Mouse (Mus musculus) embryonic facial prominence, embryonic 12.5 days (tissue): ENCODE results near the gene Rngtt. TPM values are rescaled to one million over a fixed set of nuclear protein-coding genes. Genes with fewer than 3 reads are reported as not detected.

Experiments used
- ATAC-seq: fragments of 200-750 bp; cut with Nextera tagmentation; 2 replicates; pipeline ENCODE4 v1.8.0; 2017; ENCODE audit not compliant: insufficient number of reproducible peaks, insufficient read depth, low FRiP score, low TSS enrichment
- H3K27ac ChIP-seq: fragments of 300-500 bp; sonication (generic); 2 replicates; pipeline ENCODE4 v1.5.1; 2016; ENCODE audit warnings: mild to moderate bottlenecking
- H3K27me3 ChIP-seq: fragments of 300-500 bp; sonication (generic); 2 replicates; pipeline ENCODE4 v1.6.1; 2016; ENCODE audit warnings: mild to moderate bottlenecking, moderate library complexity
- H3K36me3 ChIP-seq: fragments of 300-500 bp; sonication (generic); 2 replicates; pipeline ENCODE4 v1.6.1; 2016; ENCODE audit warnings: mild to moderate bottlenecking
- H3K4me1 ChIP-seq: fragments of 300-500 bp; sonication (generic); 2 replicates; pipeline ENCODE4 v1.6.1; 2016
- H3K4me2 ChIP-seq: fragments of 300-500 bp; sonication (generic); replicated peaks from 2 replicates; pipeline ENCODE4 v1.6.1; 2016; ENCODE audit warnings: mild to moderate bottlenecking, moderate library complexity
- H3K4me3 ChIP-seq: fragments of 300-500 bp; sonication (generic); 2 replicates; pipeline ENCODE4 v1.5.1; 2016; ENCODE audit warnings: mild to moderate bottlenecking
- H3K9ac ChIP-seq: fragments of 300-500 bp; sonication (generic); 2 replicates; pipeline ENCODE4 v1.6.1; 2016; ENCODE audit warnings: mild to moderate bottlenecking, moderate library complexity
- H3K9me3 ChIP-seq: fragments of 300-500 bp; sonication (generic); 2 replicates; pipeline ENCODE4 v1.6.1; 2016; ENCODE audit warnings: mild to moderate bottlenecking, moderate library complexity
- WGBS: fragments of 180-500 bp; shearing (Covaris S2); methylation state at CpG from one replicate; pipeline ENCODE4 v1.1.7; 2016; 5-methylcytosine and 5-hydroxymethylcytosine counted together
- polyA plus RNA-seq: library from polyadenylated mRNA; unstranded; fragments of >200 nt; fragmentation: Nextera tagmentation; extraction: Ambion mirVana; gene quantifications from 2 replicates; pipeline ENCODE4 v1.2.1, GENCODE M21; 2016

Gene Rngtt
- 32.0 and 33.4 TPM in 2 replicates for polyA plus RNA-seq

DNA sequence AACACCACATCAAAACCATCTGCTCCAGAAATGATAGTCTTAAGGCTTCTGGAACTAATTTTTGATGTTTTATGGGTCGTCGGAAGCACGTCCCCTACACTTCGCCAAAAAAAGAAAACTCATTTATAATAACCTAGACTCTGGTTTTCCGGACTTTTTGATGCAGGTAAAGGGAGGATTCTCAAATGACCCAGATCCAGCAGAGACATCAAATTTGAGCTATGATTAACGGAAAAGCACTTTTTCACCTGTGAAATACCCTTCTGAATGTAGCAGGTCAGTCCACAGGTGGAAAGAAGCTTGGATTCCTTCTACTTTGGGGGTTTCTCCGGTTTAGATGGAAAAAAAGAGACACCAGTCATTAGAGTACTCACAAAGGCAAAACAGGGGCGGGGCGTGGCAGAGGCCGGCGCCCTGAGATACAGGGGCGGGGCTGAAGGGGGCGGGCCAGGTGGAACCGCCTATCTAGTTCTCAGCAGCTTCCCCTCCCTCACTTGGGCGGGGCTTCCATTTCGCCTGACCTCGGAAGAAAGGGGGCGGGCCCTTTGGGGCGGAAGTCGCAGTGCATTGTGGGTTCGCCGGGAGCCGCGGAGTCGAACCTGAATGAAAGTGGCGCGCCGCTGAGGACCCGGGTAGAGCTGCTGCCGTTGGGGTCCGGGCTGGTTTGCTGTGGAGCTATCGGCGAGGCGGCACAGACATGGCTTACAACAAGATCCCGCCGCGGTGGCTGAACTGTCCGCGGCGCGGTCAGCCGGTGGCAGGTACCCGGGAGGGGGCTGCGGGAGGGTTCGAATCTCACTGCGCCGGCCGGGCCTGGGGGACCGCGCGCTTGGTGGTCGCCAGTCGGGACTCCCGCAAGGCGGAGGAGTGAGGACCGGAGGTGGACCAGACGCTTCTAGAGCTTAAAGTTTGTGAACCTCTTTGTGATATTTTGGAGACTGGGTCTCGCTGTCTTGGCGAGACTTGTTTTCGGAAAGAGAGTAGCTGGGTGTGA, at the start of gene Rngtt:
TSS of gene Rngtt (plus strand) at position 548 of the 994 bp plus-strand sequence.
- Histone ChIP-seq H3K4me3 (peak within 1 kb of the TSS; percentile 89), H3K27ac (0 out of 2 replicates have a peak within 1 kb of the TSS, but pooled peaks have one; percentile 54), H3K9ac (peak within 1 kb of the TSS; percentile 81), H3K4me2 (peak within 1 kb of the TSS; percentile 84), H3K4me1 (0 out of 2 replicates have a peak, but pooled peaks cover 6% of the 10 kb centered on the region), H3K9me3 (no peaks in the 10 kb centered on the region), H3K36me3 (no peaks in the 10 kb centered on the region), H3K27me3 (no peaks in the 10 kb centered on the region)
- 3% methylated on average over 60 of the region's 60 CpGs for WGBS
- peak; percentile 92 for ATAC-seq

- Histone ChIP-seq H3K4me2 (no peak overlapping the region), H3K27me3 (no peaks in the 10 kb centered on the region), H3K4me1 (no peaks in the 10 kb centered on the region), H3K9ac (no peak overlapping the region), H3K9me3 (no peaks in the 10 kb centered on the region), H3K27ac (no peak overlapping the region), H3K4me3 (no peak overlapping the region), H3K36me3 (no peaks in the 10 kb centered on the region)
- ATAC-seq, result no peak
Observed at GRCm38 (mm10) chr4:33260311-33260710, 49.8 kb upstream of the Rngtt start.

GRCm38 (mm10) chr4:33261311-33261753, 48.8 kb upstream of the Rngtt start:
- Histone ChIP-seq H3K4me1 (no peaks in the 10 kb centered on the region), H3K27ac (no peak overlapping the region), H3K4me2 (no peak overlapping the region), H3K9ac (no peak overlapping the region), H3K4me3 (no peak overlapping the region), H3K27me3 (no peaks in the 10 kb centered on the region), H3K9me3 (no peaks in the 10 kb centered on the region), H3K36me3 (no peaks in the 10 kb centered on the region)
- 59% methylated on average over 7 of the region's 7 CpGs for WGBS
- ATAC-seq, result no peak

- ATAC-seq, result no peak
- 95% methylated on average over 1 of the region's 1 CpGs for WGBS
- no peaks in the 10 kb centered on the region for H3K4me1 ChIP-seq
- H3K9ac ChIP-seq, result no peak overlapping the region
- H3K36me3 ChIP-seq, result no peaks in the 10 kb centered on the region
- H3K4me3 ChIP-seq, result no peak overlapping the region
- no peak overlapping the region for H3K27ac ChIP-seq
- H3K27me3 ChIP-seq, result no peaks in the 10 kb centered on the region
- no peak overlapping the region for H3K4me2 ChIP-seq
- no peaks in the 10 kb centered on the region for H3K9me3 ChIP-seq
Observed at GRCm38 (mm10) chr4:33262897-33263296, 47.2 kb upstream of the Rngtt start.

DNA sequence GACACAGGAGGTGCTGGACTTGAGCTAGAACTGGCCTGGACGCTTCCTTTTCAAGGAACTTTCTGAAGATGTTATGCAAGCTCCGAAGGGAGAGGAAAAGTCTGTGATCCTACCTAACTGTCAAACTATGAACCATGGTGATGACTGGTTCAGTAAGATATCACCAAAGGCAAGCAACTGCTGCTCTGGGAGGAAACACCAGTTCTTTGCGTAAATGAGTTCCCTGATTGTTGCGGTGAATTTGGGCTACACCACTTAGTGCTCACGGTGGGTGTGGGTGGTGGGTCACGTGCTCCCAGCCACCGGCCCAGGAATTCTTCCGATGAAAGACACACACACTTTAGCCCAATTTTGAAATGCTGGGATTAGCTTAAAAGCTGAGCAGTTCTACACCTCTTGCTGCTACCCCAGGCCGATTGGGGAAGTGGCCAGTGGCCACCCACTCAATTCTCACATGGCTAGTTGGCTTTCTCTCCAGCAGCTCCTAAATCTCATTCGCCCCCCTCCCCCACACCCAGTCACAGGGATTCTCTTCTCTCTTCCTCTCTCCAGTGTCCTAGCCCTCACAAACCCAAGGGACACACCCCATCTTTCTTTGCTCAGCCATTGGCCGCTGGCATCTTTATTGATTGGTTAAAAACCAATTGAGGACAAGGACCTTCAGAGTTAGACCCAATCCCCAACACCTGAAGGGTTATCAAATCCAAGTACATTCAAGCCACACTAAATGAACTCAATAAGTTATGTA, 45.0 kb upstream of the Rngtt start:
- Histone ChIP-seq H3K27ac (no peak overlapping the region), H3K36me3 (no peaks in the 10 kb centered on the region), H3K27me3 (no peaks in the 10 kb centered on the region), H3K9ac (no peak overlapping the region), H3K4me2 (no peak overlapping the region), H3K4me3 (no peak overlapping the region), H3K9me3 (no peaks in the 10 kb centered on the region), H3K4me1 (no peaks in the 10 kb centered on the region)
- WGBS, result 84% methylated on average over 11 of the region's 11 CpGs
- ATAC-seq, result no peak

- Histone ChIP-seq H3K4me3 (no peak overlapping the region), H3K27ac (no peak overlapping the region), H3K9ac (no peak overlapping the region), H3K4me2 (no peak overlapping the region), H3K36me3 (no peaks in the 10 kb centered on the region), H3K4me1 (no peaks in the 10 kb centered on the region), H3K9me3 (no peaks in the 10 kb centered on the region), H3K27me3 (no peaks in the 10 kb centered on the region)
- ATAC-seq, result no peak
- 82% methylated on average over 11 of the region's 11 CpGs for WGBS
Observed at GRCm38 (mm10) chr4:33270386-33271314, 39.5 kb upstream of the Rngtt start.

- Histone ChIP-seq H3K27me3 (no peaks in the 10 kb centered on the region), H3K4me1 (no peaks in the 10 kb centered on the region), H3K36me3 (no peaks in the 10 kb centered on the region), H3K4me2 (no peak overlapping the region), H3K4me3 (no peak overlapping the region), H3K27ac (no peak overlapping the region), H3K9me3 (no peaks in the 10 kb centered on the region), H3K9ac (no peak overlapping the region)
- ATAC-seq, result no peak
- WGBS, result 72% methylated on average over 3 of the region's 3 CpGs
Observed at GRCm38 (mm10) chr4:33273437-33273836, 36.7 kb upstream of the Rngtt start.

- H3K4me3 ChIP-seq, result no peak overlapping the region
- no peaks in the 10 kb centered on the region for H3K9me3 ChIP-seq
- ATAC-seq, result no peak
- H3K36me3 ChIP-seq, result no peaks in the 10 kb centered on the region
- no peaks in the 10 kb centered on the region for H3K27me3 ChIP-seq
- 70% methylated on average over 3 of the region's 3 CpGs for WGBS
- no peak overlapping the region for H3K27ac ChIP-seq
- H3K4me1 ChIP-seq, result no peaks in the 10 kb centered on the region
- H3K9ac ChIP-seq, result no peak overlapping the region
- H3K4me2 ChIP-seq, result no peak overlapping the region
Observed at GRCm38 (mm10) chr4:33281891-33282685, 28.0 kb upstream of the Rngtt start.

DNA sequence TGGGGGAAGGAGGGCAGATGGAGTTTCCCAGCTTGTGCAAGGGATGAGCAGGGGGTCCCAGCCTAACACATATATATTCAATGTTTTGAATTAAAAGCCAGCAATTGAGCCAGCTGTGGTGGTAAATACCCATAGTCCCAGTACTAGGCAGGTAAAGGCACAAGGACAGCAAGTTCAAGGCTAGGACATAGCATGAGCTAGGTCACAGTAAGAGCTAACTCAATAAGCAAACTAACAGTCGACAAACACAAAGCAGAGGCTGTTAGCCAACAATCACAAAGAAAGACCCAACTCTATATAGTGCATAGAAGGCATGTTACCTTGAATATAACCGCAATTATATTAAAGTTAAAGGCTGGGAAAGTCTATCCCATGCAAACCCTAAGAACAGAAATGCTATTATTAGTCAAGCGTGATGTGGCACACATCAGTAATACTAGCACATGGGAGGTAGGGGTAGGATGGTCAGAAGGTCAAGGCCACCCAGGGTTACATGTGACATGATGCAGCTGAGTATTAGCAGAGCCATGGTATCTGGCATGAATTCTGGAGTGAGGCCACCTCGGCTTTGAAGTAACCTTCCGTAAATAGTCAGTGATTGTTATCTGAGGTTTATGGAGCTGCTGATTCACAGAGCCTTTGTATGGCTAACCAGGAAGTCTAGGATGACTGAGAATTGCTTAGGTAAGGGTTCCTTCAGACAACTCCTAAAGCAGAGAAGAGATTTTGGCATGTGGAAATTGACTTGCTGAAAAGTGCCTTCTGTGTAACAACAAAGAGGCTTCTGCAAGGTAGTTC, 25.8 kb upstream of the Rngtt start:
- Histone ChIP-seq H3K4me3 (no peak overlapping the region), H3K4me2 (no peak overlapping the region), H3K9ac (no peak overlapping the region), H3K4me1 (no peaks in the 10 kb centered on the region), H3K36me3 (no peaks in the 10 kb centered on the region), H3K27ac (no peak overlapping the region), H3K9me3 (no peaks in the 10 kb centered on the region), H3K27me3 (no peaks in the 10 kb centered on the region)
- WGBS, result 84% methylated on average over 5 of the region's 5 CpGs
- ATAC-seq, result no peak

DNA sequence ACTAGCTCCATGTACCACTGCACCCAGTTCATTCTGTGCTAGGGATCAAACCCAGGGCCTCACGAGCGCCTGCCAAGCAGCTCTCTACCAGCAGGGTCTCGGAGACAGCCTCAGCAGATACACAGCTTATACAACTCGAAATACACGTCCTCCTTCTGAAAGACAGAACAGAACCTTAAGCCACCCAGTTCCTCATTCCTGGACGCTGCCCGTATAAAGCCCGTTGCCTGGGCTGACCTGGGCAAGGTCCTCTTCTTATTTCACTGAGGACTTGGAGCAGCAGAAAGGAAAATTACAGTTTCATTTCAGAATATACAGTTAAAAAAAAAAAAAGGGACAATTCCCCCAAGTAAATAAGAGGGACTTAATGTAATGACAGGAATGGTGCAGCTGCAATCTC, 24.7 kb upstream of the Rngtt start:
- no peaks in the 10 kb centered on the region for H3K9me3 ChIP-seq
- no peaks in the 10 kb centered on the region for H3K4me1 ChIP-seq
- H3K9ac ChIP-seq, result no peak overlapping the region
- no peaks in the 10 kb centered on the region for H3K36me3 ChIP-seq
- H3K27ac ChIP-seq, result no peak overlapping the region
- H3K4me2 ChIP-seq, result no peak overlapping the region
- no peaks in the 10 kb centered on the region for H3K27me3 ChIP-seq
- no peak overlapping the region for H3K4me3 ChIP-seq
- ATAC-seq, result no peak
- WGBS, result 86% methylated on average over 8 of the region's 8 CpGs
